Mouse (Mus musculus) large intestine, adult 2 months (tissue): ENCODE data around the gene Vgf. TPM values are rescaled to one million over a fixed set of nuclear protein-coding genes. Genes with fewer than 3 reads are reported as not detected.

Experiments used
- DNase-seq: peaks from one replicate; pipeline ENCODE4 v3.0.0-alpha.2; 2012; ENCODE audit warnings: low read depth, low spot score
- WGBS: fragments of 180-500 bp; shearing (Covaris S2); methylation state at CpG from one replicate; pipeline ENCODE4 v1.1.7; 2018; 5-methylcytosine and 5-hydroxymethylcytosine counted together
- polyA plus RNA-seq: library from polyadenylated mRNA; depleted of rRNA; stranded (reverse); fragments of >200 nt; gene quantifications from 2 replicates; pipeline ENCODE4 v1.2.3, GENCODE M21; 2012; rRNA removed

The Vgf gene
- polyA plus RNA-seq = 0.25 and 0.27 TPM in 2 replicates

DNA sequence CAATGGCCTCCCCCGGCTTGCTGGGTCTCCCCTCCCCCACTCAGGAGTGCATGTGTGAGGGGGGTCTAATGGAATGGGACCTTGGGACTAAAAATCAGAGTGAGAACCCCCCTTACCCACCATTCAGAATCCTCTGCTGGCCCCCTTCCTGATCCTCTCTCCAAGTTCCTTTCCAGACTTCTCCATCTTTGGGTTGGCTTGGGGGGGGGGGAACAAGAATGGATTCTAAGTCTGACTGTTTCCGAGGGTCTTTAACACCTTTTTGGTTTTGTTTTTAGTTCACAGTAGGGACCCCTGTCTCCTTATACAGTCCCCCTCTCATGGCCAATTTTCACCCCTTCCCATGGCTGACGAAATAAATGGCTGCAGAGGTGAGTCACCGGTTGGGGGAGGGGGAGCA lies at the start of gene Vgf:
TSS of gene Vgf (plus strand) at position 301 of the 400 bp plus-strand sequence.
- DNase-seq = no peak
- WGBS = 15% methylated on average over 4 of the region's 4 CpGs

DNA sequence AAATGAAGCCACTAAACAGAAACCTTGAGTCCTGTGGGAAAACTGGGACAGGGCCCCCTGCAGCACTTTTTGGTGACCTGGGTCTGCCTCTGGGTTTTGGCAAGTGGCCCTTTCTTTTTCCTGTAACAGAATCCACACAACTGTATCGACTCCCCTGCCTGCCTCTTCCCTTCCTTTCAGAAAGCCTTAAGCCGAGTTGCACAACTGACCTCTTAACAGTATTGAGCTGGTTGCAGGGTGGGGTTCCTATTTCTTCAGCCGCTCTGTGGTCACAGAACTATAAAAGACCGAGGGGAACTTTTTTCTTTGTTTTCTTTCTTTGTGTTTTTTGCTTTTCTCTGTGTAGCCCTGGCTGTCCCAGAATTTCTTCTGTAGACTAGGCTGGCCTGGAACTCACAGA lies 48.4 kb upstream of the Vgf start:
- DNase-seq = no peak
- 35% methylated on average over 4 of the region's 4 CpGs for WGBS

DNA sequence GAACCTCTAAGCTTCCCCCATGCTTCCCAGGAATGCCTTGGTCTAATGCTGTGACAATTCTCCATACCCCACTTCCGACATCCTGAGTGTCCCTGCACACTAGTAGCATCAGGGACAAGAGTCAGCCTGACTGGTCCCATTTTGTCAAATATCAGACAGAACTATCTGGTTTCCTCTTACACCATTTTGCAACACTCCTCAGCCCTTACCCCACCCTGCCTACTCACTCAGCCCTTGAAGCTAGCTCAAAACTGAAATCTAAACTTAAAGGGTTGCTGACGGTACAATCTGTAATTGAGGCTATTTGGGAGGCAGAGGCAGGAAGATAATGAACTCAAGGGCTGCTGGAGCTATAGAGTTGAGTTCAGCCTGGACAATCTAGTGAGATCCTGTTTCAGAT lies 46.4 kb upstream of the Vgf start:
- 86% methylated on average over 2 of the region's 2 CpGs for WGBS
- DNase-seq = no peak

DNA sequence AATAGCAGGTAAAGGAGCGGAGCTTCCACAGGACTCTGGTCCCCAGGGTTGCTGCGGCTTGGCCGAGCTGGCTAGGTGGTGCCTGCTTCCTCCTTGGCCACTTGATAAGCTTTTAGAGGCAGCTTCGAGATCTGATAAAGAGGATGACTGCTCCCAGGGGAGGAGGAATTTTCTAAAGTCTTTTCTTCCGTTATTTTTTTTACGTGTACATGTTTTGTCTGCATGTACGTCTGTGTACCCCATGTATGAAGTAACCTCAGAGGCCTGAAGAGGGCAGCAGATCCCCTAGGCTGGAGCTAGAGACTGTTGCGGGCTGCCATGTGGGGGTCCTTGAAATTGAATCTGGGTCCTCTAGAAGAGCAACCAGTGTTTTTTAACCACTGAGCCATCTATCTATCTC lies 45.2 kb upstream of the Vgf start:
- DNase-seq = no peak
- 90% methylated on average over 8 of the region's 8 CpGs for WGBS

DNA sequence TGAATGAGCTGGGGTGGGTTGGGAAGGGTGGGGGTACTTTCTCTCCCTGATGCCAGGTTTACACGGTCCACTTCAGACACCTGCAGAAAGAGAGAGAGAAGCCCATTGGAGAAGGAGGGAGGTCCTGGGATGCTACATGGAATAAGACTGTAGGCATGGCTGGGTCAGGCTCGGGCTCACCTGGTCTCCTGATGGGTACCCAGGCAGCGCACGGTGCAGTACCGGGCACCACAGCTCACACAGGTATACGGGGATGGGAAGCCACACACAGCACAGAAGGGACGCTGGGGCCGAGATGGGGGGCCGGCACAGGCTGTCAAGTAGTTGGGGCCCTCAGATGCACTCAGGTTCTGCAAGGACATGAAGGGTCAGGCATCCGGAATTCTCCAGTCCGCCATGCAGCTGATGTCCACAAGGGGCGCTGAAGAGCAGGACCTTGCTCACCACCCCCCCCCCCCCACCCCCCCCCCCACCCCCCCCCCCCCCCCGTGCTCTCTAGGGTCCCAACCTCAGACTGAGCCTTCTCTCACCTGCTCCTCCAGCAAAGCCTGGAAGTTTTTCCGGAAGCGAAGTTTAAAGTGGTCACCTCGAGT lies 43.8 kb upstream of the Vgf start:
- no peak for DNase-seq
- 49% methylated on average over 15 of the region's 16 CpGs for WGBS

DNA sequence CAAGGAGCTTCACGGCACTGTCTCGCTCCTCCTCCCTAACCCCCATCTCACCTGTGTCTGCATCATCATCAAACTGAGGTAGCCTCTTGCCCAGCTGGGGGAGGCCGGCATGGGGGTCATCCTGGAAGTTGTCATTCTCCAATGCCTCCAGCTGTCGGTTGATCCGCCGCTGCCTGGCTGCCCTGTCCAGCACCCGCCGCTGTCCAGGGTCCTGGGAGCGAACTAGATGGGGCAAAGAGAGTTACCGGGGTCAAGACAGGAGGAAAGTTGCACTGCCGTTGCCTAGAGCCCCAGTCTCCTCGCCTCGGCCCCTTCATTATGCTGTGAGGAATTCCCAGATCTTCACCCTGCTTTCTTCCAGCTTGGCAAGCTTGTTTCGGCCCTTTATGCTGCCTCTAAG lies 41.4 kb upstream of the Vgf start:
- 66% methylated on average over 14 of the region's 14 CpGs for WGBS

DNA sequence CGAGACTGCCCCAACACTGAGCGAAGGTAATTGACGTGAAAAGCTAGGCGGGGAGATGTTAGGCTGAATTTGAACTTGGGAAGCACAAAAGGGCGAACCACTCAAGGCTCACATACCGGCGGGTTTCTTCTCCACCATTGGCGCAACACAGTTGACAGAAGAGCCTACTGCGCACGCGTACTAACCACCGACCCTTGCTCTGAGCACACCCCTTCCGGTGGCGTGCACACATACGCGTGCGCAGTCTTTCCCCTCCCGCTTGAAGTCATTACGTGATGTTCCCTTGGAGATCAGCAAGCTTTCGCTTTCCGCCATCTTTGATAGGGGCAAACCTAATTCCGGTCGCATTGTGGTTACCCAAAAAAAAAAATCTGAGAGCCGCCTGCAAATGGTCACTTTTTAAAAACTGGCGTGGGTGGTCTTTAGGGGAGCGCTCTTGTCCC lies 39.5 kb upstream of the Vgf start, which contains the start of gene Plod3:
TSS of gene Plod3 (plus strand) at position 325 of the 443 bp plus-strand sequence.
- DNase-seq = peak; percentile 95
- WGBS = under 1% methylated on average over 26 of the region's 26 CpGs

More for the DNA sequence above, 41.4 kb upstream of the Vgf start:
- no peak for DNase-seq

DNA sequence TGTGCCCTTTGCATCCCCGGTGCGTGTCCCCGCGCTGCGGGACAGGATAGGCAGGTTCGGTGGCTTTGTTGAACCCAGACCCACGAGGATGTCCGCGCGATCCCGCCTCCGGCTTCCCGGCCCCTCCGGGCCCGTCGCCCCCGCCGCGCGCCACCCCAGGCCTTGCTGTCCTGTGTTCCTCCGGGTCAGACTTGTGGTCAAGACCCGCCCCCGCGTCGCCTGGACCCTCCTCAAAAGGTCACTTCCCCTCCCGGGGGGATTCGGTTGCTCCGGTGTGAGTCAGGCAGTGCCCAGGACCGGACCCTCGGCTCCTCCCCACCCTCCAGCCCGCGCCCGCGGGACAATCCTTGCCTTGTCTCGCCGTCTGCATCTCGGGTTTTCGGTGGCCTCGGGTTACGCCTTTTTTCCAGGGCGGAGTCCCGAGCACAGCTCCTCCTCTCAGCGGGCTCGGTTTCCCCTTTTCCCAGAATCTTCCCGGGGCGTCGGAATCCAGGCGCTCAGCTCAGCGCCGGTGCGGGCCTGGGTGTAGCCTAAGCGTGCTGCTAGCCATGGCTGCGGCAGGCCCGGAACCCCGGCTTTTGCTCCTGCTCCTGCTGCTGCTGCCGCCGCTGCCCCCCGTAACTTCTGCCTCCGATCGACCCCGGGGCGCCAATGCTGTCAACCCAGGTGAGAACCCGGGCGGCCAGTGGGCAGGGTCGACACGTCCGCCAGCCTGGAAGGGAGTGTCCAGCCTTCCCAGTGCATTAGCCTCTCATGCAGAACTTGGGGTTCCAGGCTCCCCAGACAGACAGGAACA lies 38.9 kb upstream of the Vgf start:
- WGBS = 1% methylated on average over 66 of the region's 67 CpGs
- DNase-seq = no peak

DNA sequence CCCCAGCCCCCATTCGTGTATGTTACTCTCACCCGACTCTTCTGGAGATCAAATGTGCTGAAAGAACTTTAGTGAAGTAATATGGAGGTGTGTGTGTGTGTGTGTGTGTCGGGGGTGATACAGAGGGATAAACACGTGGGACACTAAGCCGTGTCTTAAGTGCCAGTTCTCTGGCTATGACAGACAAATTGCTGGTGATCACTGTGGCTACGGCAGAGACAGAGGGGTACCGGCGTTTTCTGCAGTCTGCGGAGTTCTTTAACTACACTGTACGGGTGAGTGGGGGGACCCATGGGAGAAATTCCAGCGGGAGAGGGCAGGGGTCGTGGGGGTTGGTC lies 38.3 kb upstream of the Vgf start, which contains the start of gene Znhit1:
TSS of gene Znhit1 (minus strand) at position 88 of the 338 bp plus-strand sequence.
- DNase-seq = no peak
- 9% methylated on average over 12 of the region's 12 CpGs for WGBS

DNA sequence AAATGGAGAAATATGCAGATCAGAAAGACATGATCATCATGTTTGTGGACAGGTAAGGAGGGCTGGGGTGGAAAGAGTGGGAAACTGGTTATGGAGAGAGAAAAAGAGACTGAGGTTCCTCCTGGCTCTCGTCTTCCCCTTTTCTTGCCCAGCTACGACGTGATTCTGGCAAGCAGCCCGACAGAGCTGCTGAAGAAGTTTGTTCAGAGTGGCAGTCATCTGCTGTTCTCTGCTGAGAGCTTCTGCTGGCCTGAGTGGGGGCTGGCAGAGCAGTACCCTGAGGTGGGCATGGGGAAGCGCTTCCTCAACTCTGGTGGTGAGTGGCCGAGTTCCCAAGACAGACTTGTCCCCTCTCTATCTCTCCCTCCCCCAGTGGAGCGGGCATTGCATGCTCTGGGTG lies 37.8 kb upstream of the Vgf start:
- no peak for DNase-seq
- 47% methylated on average over 7 of the region's 7 CpGs for WGBS

DNA sequence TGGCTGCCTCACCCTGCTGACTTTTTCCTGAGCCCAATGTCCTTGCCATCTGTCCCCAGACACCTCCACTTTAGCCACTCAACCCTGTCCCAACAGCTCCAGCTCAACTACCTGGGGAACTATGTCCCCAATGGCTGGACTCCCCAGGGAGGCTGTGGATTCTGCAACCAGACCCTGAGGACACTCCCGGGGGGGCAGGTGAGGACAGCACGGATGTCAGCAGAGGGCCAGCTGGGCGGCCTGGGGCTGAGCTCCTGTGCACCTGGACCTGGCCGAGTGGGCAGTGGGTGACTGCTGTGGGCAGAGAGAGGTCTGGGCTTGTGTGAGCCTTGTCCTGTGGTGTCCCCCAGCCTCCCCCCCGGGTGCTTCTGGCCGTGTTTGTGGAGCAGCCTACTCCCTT lies 36.4 kb upstream of the Vgf start:
- DNase-seq = no peak
- 93% methylated on average over 6 of the region's 6 CpGs for WGBS

DNA sequence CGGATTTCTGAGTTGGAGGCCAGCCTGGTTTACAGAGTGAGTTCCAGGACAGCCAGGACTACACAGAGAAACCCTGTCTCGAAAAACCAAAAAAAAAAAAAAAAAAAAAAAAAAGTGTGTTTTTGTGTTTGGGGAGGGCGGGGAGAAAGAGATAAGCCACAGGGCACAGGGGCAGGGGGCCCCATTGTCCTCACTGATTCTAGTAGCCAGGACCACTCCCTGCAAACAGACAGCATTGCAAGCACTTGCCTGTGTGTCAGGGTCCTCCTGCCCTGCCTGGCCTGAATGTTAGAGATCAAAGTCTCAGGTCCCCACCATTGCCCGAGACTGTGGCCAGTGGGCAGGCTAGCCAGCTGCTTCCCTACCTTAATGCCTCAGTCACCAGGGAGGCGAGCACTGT lies 26.7 kb upstream of the Vgf start:
- WGBS = 58% methylated on average over 5 of the region's 5 CpGs
- no peak for DNase-seq

DNA sequence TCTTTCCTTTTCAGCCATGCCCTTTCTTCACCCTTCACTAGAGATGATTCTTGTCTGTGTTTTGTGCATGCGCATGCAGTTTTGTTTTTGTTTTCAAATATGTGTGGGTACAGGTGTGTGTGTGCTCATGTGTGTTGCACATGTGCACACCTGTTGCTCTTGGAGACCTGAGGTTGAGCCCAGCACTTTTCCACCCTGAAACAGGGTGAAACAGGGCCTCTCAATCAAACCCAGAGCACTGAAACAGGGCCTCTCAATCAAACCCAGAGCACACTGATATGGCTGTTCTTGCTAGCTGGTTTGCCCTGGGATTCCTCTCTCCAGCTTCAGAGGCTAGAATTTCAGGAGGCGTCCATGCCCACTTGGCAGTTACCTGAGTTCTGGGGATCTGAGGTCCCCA lies 25.6 kb upstream of the Vgf start:
- DNase-seq = no peak
- WGBS = 83% methylated on average over 2 of the region's 2 CpGs

DNA sequence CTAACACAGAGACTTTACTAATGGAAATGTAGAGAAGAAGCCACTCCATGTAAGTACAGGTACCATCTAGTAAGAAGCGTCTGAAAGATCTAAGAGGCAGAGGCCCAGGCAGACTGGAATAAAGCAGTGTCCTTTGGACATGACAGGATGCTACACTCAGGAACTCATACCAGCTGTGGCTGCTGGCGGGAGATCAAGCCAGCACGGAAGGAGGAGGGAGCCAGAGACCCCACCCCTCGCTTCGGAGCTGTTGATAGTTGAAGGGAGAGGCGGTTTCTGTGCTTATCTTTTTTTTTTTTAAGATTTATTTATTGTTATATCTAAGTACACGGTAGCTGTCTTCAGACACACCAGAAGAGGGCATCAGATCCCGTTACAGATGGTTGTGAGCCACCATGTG lies 18.9 kb upstream of the Vgf start:
- no peak for DNase-seq
- 35% methylated on average over 8 of the region's 8 CpGs for WGBS

DNA sequence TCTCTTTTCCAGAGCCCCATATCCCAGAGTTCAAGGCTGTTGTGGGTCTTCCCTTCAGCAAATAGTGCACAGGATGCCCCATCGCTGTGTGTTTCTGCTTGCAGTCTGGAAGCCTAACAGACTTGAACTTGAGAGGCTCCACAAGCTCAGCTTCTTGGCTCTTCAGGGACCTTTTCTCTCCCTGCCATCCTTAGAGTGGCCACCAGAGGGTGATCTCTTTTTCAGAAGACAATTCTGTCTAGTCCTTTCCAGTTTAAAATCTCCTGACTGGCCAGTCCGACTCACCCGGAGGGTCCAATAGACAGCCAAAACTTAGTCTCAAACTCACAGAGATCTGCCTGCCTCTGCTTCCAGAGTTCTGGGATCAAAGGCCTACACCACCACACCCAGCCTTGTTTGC lies 16.2 kb upstream of the Vgf start:
- 20% methylated on average over 3 of the region's 3 CpGs for WGBS
- no peak for DNase-seq

DNA sequence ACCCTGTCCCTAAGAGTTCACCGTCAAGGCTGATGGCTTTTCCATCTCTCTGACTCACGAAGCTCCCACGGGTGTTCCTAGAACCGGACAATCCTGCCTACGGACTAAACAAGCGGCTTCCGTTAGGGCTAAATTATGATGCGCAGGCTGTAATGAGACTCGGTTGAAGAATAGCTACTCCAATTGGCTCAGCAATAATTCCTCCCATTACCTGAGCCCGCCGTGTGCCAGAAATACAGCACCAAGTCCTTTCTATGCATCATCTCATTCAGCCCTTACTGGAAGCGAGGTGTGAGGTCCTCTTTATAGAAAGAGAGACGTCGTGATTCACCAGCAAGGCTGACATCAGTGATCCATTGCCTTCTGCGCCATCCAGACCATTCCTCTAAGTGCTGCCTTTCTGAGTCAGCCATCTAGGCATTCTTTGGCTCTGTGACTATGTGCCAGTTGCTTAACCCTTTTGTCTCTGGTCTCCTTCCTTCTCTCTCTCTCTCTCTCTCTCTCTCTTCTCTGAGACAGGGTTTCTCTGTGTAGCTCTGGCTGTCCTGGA lies 13.7 kb upstream of the Vgf start:
- WGBS = 66% methylated on average over 15 of the region's 15 CpGs
- no peak for DNase-seq

DNA sequence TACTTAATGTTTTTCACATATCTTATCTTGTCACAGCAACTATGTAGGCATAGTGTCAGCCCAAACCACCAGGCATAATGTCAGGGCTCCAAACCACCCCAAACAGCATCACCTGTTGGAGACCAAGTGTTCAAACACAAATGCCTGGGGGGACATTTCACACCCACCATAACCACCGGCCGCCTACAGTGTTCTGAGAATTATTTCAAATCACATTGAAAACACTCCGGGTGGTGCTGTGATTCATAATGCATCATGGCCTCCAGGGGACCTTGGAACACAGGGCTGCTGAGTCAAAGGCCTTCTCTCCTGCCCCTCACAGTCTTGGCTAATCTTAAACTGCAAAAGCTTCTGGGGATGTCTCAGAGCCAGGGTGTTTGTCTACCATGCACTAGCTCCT lies 10.3 kb upstream of the Vgf start:
- 88% methylated on average over 3 of the region's 3 CpGs for WGBS
- no peak for DNase-seq

DNA sequence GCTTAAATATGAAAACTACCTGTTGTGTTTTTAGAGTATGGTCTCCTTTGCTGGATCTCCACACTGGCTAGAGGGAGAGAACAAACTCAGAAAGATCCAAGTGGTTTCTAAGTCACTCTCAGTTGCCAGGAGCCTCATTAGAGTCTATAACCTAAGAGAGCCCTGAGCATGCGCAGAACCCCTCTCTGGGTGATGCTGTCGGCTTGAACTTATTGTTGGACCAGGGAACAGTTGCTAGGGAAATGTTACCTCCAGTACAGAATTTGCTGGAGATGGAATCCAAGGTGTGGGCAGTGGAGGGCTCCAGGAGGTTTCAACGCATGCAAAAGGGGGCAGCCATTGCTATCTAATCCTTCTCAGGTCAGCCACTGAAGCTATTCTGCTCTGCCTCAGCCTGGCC lies 1.9 kb upstream of the Vgf start:
- no peak for DNase-seq
- 50% methylated on average over 3 of the region's 3 CpGs for WGBS

DNA sequence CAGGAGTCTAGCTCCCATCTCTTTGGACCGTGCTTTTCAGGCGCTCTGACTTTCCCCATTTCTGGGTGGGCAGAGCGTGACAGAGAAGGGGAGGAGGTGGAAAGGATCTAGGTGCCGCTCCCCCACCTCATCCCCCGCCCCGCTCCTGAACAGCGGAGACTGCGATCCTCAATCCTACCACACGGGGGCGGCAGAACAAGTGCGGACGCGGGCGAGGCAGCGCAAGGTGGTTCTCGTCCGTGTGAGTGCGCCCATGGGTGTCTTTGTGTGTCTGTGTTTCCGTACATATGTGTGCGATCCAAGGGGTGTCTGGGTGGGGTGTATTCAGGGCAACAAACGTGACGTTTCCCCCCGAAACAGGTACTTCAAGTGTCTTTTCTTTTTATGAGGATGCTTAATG lies 1.1 kb upstream of the Vgf start:
- peak; percentile 31 for DNase-seq
- under 1% methylated on average over 23 of the region's 23 CpGs for WGBS

DNA sequence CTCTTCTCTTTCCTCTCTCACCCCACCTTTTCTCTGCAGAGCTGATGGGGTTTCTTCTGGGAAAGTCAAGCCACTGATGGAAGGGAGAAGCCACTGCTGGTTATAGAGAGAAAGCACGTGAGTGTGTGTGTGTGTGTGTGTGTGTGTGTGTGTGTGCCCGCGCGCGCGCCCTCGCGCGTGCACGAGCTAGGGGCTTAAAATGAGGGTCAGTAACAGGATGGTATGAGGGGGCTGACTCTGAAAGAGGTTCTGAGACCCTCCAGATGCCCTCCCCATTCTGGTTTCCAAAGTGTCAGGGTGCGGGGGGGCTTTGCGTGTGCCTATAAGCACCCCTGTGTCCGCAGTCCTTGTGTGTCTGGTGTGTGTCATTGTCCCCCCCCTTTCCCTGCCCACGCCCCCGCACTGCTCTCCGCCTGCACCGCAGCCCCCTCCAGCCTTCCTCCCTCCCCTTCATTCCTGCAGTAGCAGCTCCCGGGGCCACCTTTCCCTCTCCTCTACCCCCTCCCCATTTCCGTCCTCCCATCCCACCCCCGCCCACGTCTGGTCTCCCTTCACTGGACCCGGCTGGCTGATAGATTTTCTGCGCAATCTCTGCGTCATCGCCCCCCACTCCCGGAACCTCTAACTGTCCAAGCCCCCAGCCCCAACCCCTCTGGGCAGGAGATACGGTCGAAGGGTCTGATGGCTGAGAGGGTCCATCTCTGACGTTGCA lies 2.5 kb downstream of the Vgf start:
- 5% methylated on average over 29 of the region's 29 CpGs for WGBS
- DNase-seq = no peak

DNA sequence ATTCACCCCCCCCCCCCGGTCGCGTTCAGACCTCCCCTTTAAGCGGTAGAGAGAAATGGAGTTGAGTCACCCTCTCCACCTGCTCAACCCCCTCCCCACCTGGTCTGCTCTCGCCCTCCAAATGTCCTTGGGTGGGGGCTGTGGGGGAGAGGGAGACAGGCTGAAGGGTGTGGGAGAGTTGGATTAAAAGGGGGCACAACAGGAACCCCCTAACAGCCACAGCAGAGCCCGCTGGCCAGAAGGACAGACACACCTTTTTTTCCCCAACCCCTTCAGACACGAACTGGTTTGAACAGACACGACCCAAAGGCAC lies 3.0 kb downstream of the Vgf start:
- 3% methylated on average over 8 of the region's 8 CpGs for WGBS
- DNase-seq = no peak
